Mouse (Mus musculus): ENCODE results near the gene Wbp1. TPM values are rescaled to one million over a fixed set of nuclear protein-coding genes. Genes with fewer than 3 reads are reported as not detected.

Gene Wbp1
- 4.3 TPM for polyA plus RNA-seq (2014; fragmentation: Illumina TruSeq; extraction: RNeasy Lipid Tissue Mini Kit (QIAGEN cat#74804); ENCODE audit: low read depth, low replicate concordance)

DNA sequence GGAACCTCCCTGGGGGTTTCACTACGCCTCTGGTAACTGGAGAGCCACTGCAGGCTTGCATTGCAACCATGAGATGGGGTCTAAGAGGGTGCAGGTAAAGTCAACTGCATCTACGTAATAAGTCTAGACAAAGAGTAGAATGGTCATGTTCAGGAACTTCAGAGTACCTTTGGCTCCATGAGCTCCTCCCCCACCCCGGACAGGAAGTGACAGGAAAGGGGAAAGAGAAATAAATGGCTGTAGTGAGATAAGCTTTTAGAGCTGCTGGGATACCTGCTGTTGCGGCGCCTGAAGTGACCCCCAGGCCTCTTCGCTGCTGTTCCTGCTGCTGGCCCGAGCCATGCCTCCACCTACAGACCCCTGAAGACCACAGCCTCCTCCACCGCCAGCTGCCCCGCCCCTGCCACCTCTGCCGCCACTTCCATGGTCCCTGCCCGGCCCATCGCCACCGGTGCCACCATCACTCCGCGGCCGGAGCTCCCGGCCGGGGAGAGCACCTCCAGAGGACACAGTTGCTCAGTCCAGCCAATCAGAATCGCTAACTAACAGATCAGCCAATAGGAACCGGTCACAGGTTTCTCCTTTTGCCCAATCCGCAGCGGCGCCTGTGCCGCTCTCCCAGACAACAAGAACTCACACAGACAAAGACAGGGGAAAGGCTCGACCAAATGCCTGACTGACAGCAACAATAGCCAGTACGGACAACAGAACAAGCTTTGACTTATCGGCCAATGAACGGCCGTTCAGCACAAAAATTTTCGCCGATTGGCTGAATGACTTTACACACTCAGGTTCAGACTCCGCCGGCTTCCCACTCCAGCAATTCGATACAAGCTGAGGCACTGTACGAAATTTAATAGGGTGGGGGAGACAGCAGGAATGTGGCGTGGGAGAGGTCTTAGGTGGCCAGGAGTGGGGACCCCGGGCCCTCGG, at the start of gene Wbp1:
Gene Wbp1 (minus strand): TSS at position 630 of the 933 bp plus-strand sequence.

DNA sequence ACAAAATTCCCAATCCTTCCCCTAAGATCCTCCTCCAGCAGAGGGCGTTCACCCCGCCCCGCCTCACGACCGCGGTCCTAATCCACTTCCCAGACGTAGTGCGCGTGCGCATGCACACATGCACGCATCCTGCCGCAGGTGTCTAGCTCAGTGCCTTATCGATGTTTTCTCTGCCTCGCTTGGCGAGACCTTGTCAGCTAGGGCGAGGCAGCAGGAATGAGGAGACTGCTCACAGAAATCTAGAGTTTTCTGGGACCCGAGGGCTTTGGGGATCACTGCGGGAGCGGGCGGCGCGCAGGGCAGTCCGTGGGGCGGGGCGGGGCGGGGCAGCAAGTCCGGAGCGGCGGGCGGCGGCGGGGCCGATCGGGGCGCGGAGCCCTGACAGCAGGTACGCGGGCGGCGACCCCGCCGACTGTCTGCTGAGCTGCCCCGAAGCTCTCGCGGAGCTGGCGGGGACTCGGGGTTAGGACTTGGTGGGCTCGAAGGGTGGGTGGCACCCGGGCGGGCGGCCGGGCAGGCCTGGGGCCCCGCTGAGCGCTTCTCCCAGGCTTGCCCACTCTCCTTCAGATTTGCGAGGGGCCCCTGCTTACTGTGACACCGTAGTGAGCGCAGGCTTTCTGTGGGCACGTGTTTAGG, 44.4 kb upstream of the Wbp1 start, which contains the start of gene Dctn1:
Gene Dctn1 (plus strand): TSS at position 314 of the 636 bp plus-strand sequence.

GRCm38 (mm10) chr6:83156259-83156684, 34.9 kb upstream of the Wbp1 start, which contains the start of the genes Wdr54 and 1700003E16Rik:
Wdr54 (minus strand) TSS chr6:83156397.
1700003E16Rik (plus strand) TSS chr6:83156404.

DNA sequence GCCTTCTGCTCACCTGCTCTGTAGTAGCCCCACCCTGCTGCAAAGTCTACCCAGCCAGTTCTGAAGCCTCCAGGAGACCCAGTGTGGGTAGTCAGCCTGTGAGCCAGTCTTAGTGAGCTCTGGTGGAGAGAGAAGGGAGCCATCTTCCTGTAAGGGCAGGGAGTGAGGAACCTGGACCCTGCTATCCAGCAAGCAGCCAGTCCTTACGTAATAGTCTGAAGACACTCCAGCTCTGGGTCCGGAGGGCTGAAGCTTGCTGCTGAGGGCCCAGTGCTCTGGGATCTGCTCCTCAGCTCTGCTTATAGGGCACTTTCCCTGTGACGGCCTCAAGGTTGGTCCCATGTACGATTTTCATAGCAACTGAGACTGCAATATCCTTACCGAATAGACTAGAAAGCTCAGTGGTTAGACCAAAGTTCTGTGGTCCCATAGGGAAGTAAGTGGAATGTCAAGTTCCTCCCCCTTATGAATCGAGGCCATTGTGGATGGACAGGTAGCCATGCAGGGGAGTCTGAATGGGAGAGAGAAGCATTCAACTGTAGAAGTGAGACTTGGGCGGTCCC, 13.7 kb upstream of the Wbp1 start, which contains the start of gene Rtkn:
Gene Rtkn (plus strand): TSS at position 513 of the 563 bp plus-strand sequence.

DNA sequence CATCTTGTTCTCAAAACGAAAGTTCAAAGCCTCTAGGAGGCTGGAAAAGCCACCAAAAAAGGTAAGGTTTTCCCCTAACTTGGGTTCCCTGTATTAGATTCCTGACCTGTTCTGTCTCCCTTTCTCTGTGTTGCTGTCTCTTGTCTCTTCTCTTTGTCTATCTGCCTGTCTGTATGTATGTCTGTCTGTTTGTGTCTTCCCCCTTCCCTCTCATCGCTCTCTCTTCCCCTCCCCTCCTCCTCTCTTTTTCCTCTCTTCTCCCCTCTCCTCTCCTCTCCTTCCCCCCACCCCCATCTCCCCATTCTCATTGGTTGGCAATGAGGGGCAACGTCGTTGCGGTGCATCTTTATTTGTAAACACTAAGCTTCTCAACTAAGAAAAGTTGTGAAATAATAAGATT, 4.0 kb upstream of the Wbp1 start, which contains the start of gene Ino80b:
Gene Ino80b (minus strand): TSS at position 101 of the 400 bp plus-strand sequence.

GRCm38 (mm10) chr6:83115011-83115671, 6.2 kb downstream of the Wbp1 start, which contains the start of gene Mogs:
Mogs (plus strand) TSS chr6:83115496.

DNA sequence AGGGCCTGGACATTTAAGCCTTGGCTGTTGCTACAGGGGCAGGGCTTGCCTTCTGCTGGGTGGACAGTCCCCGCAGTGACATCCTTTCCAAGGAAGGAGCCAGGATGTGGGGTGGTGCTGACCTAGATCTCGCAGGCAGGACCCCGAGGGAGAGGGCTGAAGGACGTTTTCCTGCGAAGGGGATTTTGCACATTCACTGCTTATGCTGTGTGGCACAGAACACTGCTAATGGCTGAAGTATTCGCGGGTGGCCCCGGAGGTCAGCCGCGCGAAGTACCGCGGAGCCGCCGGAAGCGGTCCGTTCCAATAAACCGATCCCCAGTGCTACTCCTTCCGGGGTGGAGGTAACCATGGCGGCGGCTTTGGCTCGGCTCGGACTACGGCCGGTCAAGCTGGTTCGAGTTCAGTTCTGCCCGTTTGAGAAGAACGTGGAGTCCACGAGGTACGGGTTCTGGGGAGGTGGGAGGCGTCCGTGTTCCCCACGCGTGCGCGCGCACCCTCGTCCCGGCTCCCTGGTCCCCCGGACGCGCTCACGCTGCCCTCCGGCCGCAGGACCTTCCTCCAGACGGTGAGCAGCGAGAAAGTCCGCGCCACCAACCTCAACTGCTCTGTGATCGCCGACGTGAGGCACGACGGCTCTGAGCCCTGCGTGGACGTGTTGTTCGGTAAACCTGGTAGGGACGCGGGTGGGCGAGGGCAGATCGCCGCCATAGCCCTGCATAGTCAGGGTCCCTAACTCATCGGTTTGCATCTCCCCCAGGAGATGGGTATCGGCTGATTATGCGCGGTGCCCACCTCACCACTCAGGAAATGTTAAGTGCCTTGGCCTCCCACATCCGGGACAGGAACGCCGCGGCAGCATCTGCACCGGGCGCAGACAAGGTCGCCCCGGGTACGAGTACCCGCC, 12.3 kb downstream of the Wbp1 start, which contains the start of gene Mrpl53:
Gene Mrpl53 (plus strand): TSS at position 279 of the 907 bp plus-strand sequence.

GRCm38 (mm10) chr6:83101316-83101687, 20.1 kb downstream of the Wbp1 start, which contains the start of the genes Ccdc142 and Gm42688:
Ccdc142 (plus strand) TSS chr6:83101601.
Gm42688 (plus strand) TSS chr6:83101617.

GRCm38 (mm10) chr6:83086121-83087035, 35.0 kb downstream of the Wbp1 start, which contains the start of gene Lbx2:
Lbx2 (plus strand) TSS chr6:83086367.

DNA sequence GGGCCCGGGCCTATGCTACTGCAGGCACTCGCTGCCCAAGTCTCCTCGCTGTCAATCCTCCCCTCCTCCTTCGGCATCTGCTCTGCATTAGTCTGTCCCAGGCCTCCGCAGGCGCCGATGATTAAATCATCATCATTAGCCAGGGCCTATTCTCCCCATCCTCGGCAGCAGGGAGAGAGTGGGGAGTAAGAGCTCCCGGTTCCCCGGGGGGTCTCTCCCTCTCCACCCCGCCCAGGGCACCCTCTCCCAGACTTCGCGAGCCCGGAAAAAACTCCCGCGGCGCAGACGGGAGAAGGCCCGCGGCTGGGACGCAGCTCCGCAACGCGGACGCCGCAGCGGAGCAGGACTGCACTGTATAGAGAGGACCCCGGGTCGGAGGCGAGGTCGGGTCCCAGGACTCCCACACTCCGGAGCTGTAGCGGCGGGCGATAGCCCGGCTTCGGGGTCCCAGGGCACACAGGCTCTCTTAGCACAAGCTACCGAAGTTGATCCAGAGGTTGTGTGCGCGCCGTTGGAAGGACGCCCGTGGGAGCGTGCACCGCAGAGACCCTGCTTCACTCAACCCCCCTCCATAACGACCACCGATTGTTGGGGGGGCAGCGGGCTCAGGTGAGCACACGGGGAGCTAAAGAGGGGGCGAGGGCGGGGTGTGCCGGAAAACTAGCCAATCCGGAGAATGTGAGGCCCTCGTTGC, 43.6 kb downstream of the Wbp1 start, which contains the start of gene Pcgf1:
Gene Pcgf1 (plus strand): TSS at position 240 of the 694 bp plus-strand sequence.

DNA sequence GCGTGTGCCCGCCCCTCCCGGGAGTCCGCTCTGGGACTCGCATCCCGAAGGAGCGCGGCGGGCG, 51.3 kb downstream of the Wbp1 start, which contains the start of gene Tlx2:
Gene Tlx2 (minus strand): TSS at position 47 of the 64 bp plus-strand sequence.

Other genes starting within 250 kb of the Wbp1 start
- not detected for gene Sema4f, start 181.8 kb downstream of the Wbp1 start, polyA plus RNA-seq (2014; fragmentation: Illumina TruSeq; extraction: RNeasy Lipid Tissue Mini Kit (QIAGEN cat#74804); ENCODE audit: low read depth, low replicate concordance)
- not detected for gene M1ap, start 174.7 kb downstream of the Wbp1 start, polyA plus RNA-seq (2014; fragmentation: Illumina TruSeq; extraction: RNeasy Lipid Tissue Mini Kit (QIAGEN cat#74804); ENCODE audit: low read depth, low replicate concordance)
- gene Dok1, start 88.1 kb downstream of the Wbp1 start, polyA plus RNA-seq (2014; fragmentation: Illumina TruSeq; extraction: RNeasy Lipid Tissue Mini Kit (QIAGEN cat#74804); ENCODE audit: low read depth, low replicate concordance) = not detected
- gene Loxl3, start 87.4 kb downstream of the Wbp1 start, polyA plus RNA-seq (2014; fragmentation: Illumina TruSeq; extraction: RNeasy Lipid Tissue Mini Kit (QIAGEN cat#74804); ENCODE audit: low read depth, low replicate concordance) = 0.40 TPM
- 23.3 TPM for gene Aup1, start 67.0 kb downstream of the Wbp1 start, polyA plus RNA-seq (2014; fragmentation: Illumina TruSeq; extraction: RNeasy Lipid Tissue Mini Kit (QIAGEN cat#74804); ENCODE audit: low read depth, low replicate concordance)
- gene Htra2, start 66.3 kb downstream of the Wbp1 start, polyA plus RNA-seq (2014; fragmentation: Illumina TruSeq; extraction: RNeasy Lipid Tissue Mini Kit (QIAGEN cat#74804); ENCODE audit: low read depth, low replicate concordance) = 4.0 TPM
- 1.6 TPM for gene Dqx1, start 63.7 kb downstream of the Wbp1 start, polyA plus RNA-seq (2014; fragmentation: Illumina TruSeq; extraction: RNeasy Lipid Tissue Mini Kit (QIAGEN cat#74804); ENCODE audit: low read depth, low replicate concordance)
- gene Tlx2, start 51.3 kb downstream of the Wbp1 start, polyA plus RNA-seq (2014; fragmentation: Illumina TruSeq; extraction: RNeasy Lipid Tissue Mini Kit (QIAGEN cat#74804); ENCODE audit: low read depth, low replicate concordance) = not detected
- gene Pcgf1, start 43.7 kb downstream of the Wbp1 start, polyA plus RNA-seq (2014; fragmentation: Illumina TruSeq; extraction: RNeasy Lipid Tissue Mini Kit (QIAGEN cat#74804); ENCODE audit: low read depth, low replicate concordance) = 4.5 TPM
- gene Lbx2, start 35.2 kb downstream of the Wbp1 start, polyA plus RNA-seq (2014; fragmentation: Illumina TruSeq; extraction: RNeasy Lipid Tissue Mini Kit (QIAGEN cat#74804); ENCODE audit: low read depth, low replicate concordance) = not detected
- gene Ccdc142, start 20.0 kb downstream of the Wbp1 start, polyA plus RNA-seq (2014; fragmentation: Illumina TruSeq; extraction: RNeasy Lipid Tissue Mini Kit (QIAGEN cat#74804); ENCODE audit: low read depth, low replicate concordance) = not detected
- gene Gm42688, start 19.9 kb downstream of the Wbp1 start, polyA plus RNA-seq (2014; fragmentation: Illumina TruSeq; extraction: RNeasy Lipid Tissue Mini Kit (QIAGEN cat#74804); ENCODE audit: low read depth, low replicate concordance) = 0.61 TPM
- 30.5 TPM for gene Mrpl53, start 12.5 kb downstream of the Wbp1 start, polyA plus RNA-seq (2014; fragmentation: Illumina TruSeq; extraction: RNeasy Lipid Tissue Mini Kit (QIAGEN cat#74804); ENCODE audit: low read depth, low replicate concordance)
- 3.1 TPM for gene Mogs, start 6.1 kb downstream of the Wbp1 start, polyA plus RNA-seq (2014; fragmentation: Illumina TruSeq; extraction: RNeasy Lipid Tissue Mini Kit (QIAGEN cat#74804); ENCODE audit: low read depth, low replicate concordance)
- 0.66 TPM for gene Ino80b, start 3.9 kb upstream of the Wbp1 start, polyA plus RNA-seq (2014; fragmentation: Illumina TruSeq; extraction: RNeasy Lipid Tissue Mini Kit (QIAGEN cat#74804); ENCODE audit: low read depth, low replicate concordance)
- gene Rtkn, start 13.9 kb upstream of the Wbp1 start, polyA plus RNA-seq (2014; fragmentation: Illumina TruSeq; extraction: RNeasy Lipid Tissue Mini Kit (QIAGEN cat#74804); ENCODE audit: low read depth, low replicate concordance) = not detected
- gene Wdr54, start 34.8 kb upstream of the Wbp1 start, polyA plus RNA-seq (2014; fragmentation: Illumina TruSeq; extraction: RNeasy Lipid Tissue Mini Kit (QIAGEN cat#74804); ENCODE audit: low read depth, low replicate concordance) = 0.34 TPM
- not detected for gene 1700003E16Rik, start 34.8 kb upstream of the Wbp1 start, polyA plus RNA-seq (2014; fragmentation: Illumina TruSeq; extraction: RNeasy Lipid Tissue Mini Kit (QIAGEN cat#74804); ENCODE audit: low read depth, low replicate concordance)
- gene Dctn1, start 44.4 kb upstream of the Wbp1 start, polyA plus RNA-seq (2014; fragmentation: Illumina TruSeq; extraction: RNeasy Lipid Tissue Mini Kit (QIAGEN cat#74804); ENCODE audit: low read depth, low replicate concordance) = 5.5 TPM
- gene Slc4a5, start 98.3 kb upstream of the Wbp1 start, polyA plus RNA-seq (2014; fragmentation: Illumina TruSeq; extraction: RNeasy Lipid Tissue Mini Kit (QIAGEN cat#74804); ENCODE audit: low read depth, low replicate concordance) = not detected
- gene Mthfd2, start 204.3 kb upstream of the Wbp1 start, polyA plus RNA-seq (2014; fragmentation: Illumina TruSeq; extraction: RNeasy Lipid Tissue Mini Kit (QIAGEN cat#74804); ENCODE audit: low read depth, low replicate concordance) = 0.24 TPM
- gene Mob1a, start 204.5 kb upstream of the Wbp1 start, polyA plus RNA-seq (2014; fragmentation: Illumina TruSeq; extraction: RNeasy Lipid Tissue Mini Kit (QIAGEN cat#74804); ENCODE audit: low read depth, low replicate concordance) = 49.2 TPM
- gene Bola3, start 227.6 kb upstream of the Wbp1 start, polyA plus RNA-seq (2014; fragmentation: Illumina TruSeq; extraction: RNeasy Lipid Tissue Mini Kit (QIAGEN cat#74804); ENCODE audit: low read depth, low replicate concordance) = 104 TPM